Mouse (Mus musculus): ENCODE data around the gene Tmem175.

Tmem175 gene

DNA sequence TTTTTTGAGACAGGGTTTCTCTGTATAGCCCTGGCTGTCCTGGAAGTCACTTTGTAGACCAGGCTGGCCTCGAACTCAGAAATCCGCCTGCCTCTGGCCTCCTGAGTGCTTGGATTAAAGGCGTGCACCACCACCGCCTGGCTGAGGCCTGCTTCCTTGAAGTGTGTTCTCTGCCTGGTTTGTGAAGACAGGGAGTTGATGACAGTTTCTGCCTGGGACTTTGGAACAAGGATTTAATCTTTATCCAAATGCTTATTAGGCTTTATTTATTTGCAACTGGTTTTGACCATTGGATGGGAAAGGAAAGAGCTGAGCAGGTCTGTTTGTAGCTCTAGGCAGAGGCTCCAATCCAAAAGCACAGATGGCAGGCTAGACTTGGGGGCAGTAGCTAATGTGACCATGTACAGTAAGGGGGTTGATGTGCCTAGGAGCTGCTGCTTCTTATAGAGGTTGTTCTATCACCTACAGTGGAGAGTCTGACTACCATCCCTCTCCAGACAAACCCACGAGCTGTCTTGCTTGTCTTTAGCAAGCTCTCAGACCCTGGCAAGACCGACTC, 48.8 kb downstream of the Tmem175 start:
- no peak for DNase-seq

DNA sequence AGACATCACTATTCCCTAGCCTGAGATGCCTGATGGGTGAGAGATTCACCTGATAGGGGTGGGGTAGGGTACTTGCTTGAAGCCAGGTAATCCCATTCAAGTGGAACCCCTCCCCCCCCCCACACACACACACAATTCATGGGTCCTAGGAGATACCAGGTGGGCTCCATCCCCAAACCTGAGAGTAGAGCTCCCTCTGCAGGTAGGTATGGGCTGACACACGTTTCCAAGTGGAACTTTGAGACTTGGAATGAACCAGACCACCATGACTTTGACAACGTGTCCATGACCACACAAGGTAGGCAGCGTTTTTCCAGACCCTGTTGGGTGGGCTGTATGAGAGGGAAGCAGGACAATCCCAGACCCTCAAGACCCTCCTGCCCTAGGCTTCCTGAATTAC, 50.3 kb downstream of the Tmem175 start:
- DNase-seq = no peak

DNA sequence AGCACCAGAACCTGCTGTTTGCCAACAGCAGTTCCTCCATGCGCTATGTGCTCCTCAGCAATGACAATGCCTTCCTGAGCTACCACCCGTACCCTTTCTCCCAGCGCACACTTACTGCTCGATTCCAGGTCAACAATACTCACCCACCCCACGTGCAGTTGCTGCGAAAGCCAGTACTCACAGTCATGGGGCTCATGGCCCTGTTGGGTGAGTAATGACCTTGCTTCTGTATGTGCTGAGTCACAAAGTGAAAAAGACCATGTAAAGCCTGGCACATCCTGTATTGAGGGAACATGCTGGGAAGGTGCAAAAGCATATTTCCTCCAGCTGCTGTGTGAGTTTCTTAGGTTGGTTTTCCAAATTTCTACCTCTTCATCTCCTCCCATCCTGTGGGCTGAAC, 51.3 kb downstream of the Tmem175 start:
- DNase-seq = no peak

DNA sequence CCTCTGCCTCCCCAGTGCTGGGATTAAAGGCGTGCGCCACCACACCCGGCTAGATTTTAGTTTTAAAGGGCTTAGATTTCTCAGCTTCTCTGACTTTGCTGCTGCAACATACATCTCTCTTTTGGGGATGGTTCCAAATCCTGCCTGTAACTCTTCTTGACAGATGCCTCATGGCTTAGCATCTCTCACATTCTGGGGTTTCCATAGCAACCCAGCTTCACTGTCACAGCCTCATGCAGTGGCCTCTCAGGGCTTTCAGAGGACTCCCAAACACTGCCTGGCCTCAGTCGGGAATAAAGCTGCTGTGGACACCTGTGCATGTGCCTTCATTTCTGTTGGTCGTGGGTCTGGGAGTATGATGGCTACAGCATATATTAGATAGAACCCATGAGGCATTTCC, 59.5 kb downstream of the Tmem175 start:
- no peak for DNase-seq

DNA sequence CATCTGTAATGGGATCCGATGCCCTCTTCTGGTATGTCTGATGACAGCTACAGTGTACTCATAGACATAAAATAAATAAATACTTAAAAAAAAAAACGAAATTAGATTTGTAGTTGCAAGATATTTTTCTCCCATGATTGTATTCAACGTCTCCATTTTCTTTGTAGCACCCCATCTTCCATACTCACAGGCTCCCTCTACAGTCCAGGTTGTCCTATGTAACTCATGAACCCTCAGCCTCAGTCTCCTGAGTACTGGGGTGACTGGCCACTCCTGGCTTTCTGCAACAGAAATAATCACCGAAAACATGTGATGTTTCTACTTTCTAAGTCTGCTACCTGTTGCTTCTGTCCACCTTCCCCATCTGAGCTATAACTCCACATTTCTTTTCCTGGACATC, 61.6 kb downstream of the Tmem175 start:
- DNase-seq = no peak

DNA sequence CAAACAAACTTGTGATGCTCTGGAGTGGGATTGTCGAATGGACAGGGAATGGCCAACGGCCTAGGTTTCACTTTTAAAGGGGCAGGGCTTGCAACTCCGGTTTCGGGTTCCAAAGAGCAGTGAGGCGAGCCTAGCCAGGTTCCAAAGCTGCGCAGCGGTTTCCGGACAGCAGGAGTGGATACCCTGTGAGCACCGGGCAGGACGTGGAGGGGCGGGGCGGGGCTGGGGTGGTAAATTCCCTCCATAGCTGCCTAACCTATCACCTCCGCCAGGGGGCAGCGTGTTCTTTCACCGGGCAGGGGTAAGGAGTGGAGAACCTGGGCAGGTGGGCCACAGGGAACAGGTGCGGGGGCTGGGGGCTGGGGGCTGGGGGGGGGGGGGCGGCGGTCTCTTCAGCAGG, 62.7 kb downstream of the Tmem175 start, which contains the start of gene Fgfrl1:
Gene Fgfrl1, plus strand, starts transcription at position 112 of the 400 bp plus-strand sequence.
- peak; percentile 87 for DNase-seq

DNA sequence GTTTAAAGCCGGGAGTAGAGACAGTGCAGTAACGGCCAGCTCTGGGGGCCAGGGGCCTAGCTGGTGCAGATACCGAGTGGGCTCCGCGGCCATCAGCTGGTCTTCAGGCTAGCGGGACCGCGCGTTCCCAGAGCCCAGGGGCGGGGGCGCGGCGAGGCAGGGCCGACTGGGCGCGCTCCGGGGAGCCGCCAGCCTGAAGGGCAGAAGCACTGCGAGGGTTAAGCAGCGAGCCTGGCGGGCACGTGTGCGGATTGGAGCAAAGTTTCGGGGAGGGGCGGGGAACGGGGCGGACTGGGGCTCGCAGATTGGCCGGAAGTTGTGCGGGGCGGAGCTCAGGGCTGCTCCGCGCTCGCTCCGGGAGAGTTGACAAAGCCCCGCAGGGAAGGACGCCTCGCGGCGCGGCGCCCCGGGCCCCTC, 64.3 kb downstream of the Tmem175 start:
- DNase-seq = peak; percentile 95

DNA sequence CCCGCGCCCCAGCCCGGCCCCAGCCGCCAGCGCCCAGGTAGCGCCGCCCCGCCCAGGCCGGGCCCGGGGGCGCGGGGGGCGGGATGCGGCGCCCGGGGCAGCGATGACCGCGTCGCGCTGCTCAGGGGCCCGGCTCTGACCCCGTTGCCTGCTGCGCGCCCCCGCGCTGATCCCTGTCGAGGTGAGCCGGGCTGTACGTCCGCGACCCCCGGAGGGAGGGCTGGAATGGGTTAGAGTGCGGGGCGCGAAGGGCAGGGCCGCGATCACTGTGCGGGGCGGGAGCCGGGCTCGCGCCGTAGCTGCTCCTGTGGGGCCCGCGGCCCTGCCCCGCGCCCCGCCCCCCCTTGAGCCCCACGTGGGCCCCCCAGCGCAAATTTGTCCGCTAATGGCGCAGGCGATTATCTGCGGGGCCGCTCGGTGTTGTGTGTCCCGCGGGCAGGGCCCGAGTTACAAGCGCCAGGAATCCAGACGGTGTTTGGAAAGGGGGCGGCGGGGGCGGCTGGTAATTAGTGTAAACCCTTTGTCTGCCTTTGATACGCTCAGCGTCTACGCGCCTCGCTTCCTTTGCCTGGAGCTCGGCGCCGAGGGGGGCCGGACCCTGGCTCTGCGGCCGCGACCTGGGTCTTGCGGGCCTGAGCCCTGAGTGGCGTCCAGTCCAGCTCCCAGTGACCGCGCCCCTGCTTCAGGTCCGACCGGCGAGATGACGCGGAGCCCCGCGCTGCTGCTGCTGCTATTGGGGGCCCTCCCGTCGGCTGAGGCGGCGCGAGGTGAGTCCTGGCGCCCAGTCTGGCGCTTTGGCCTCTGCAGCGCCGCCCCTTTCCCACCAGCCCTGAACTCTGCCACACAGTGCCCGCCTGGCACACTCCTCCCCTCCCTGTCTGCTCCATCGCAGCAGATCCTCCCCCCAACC, 65.0 kb downstream of the Tmem175 start:
- DNase-seq = peak; percentile 65

DNA sequence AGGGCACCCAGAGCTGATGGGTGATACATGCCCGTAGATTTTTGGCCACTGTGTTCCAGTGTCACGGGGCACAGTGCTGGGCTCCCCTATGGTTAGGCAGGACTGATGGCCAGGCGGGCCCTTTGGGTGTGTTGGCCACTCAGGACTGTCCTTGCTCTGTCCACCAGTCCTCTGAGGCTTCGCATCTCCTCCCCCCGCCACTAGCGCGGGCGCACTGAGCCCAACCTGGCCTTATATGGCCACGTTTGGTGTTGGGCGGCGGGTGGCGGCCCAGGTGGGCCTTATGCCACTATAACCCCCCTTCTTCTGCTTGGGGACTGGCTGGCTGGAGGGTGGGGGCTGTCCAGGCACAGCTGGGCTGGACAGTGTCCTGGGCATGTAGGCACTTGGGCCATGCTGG, 66.3 kb downstream of the Tmem175 start:
- no peak for DNase-seq

DNA sequence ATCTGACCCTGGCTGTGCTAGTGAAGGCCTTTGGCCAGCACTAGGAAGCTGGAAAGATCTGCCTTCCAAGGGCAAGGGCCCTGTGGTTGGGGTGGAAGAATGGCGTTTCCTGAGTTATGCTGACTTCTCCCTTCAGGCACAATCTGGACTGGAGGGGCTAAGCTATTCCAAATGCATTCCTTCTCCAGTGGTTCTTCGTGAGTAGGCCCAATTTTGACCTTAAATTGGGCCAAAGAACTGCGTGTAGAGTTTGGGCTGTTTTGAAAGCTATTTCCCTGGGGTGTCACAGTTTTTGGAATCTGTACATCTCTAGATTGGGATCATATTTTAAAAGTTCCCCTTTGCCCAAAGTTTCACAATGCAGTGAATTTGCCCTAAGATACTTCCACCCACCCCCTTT, 67.0 kb downstream of the Tmem175 start:
- DNase-seq = no peak

DNA sequence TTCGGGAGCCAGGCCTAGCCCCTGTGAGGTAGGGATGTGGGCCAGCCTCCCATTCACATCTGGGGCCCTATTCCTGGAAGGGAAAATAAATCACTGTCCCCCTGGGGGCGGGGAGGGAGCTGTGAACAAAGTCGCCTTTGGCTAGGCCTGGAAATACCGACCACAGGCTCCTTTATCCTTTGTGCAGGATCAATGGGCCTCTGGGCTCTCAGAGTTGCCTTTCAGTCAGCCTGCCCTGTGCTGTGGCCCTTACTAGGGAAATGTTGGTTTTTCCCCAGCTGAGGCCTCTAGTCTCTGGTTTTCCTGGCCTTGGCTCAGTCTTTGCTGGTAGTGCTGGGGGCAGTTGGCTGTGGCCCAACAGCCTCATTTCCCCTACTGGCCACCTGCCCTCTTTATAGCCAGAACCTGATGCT, 67.8 kb downstream of the Tmem175 start:
- no peak for DNase-seq

All from liver (tissue).